Mouse (Mus musculus) stomach, embryonic 16.5 days (tissue): ENCODE data around the gene Srsf3. TPM values are rescaled to one million over a fixed set of nuclear protein-coding genes. Genes with fewer than 3 reads are reported as not detected.
A peak's percentile ranks its signal among the peaks of the same experiment; 100 is the strongest.
"Not testable (repeated sequence)": the region's sequence is repeated elsewhere in the genome, so short reads cannot be mapped to it uniquely, and the experiment has no call there.

Experiments used
- ATAC-seq: fragments of 200-750 bp; cut with Nextera tagmentation; 2 replicates; pipeline ENCODE4 v1.8.0; 2017; ENCODE audit warnings: moderate number of reproducible peaks, moderate TSS enrichment; ENCODE audit not compliant: insufficient read depth, low FRiP score
- H3K27ac ChIP-seq: fragments of 300-500 bp; sonication (generic); 2 replicates; pipeline ENCODE4 v1.5.1; 2014; ENCODE audit warnings: low read length
- H3K27me3 ChIP-seq: fragments of 300-500 bp; sonication (generic); 2 replicates; pipeline ENCODE4 v1.6.1; 2014; ENCODE audit warnings: low read length, control low read depth, mixed read lengths; ENCODE audit not compliant: control insufficient read depth, insufficient read depth
- H3K36me3 ChIP-seq: fragments of 300-500 bp; sonication (generic); 2 replicates; pipeline ENCODE4 v1.6.1; 2014; ENCODE audit warnings: low read length; ENCODE audit not compliant: control insufficient read depth, insufficient read depth
- H3K4me1 ChIP-seq: fragments of 300-500 bp; sonication (generic); 2 replicates; pipeline ENCODE4 v1.6.1; 2014; ENCODE audit warnings: low read length, control low read depth, mixed read lengths; ENCODE audit not compliant: control insufficient read depth, insufficient read depth
- H3K4me2 ChIP-seq: fragments of 300-500 bp; sonication (generic); 2 replicates; pipeline ENCODE4 v1.6.1; 2014; ENCODE audit warnings: low read depth, low read length, mixed read lengths
- H3K4me3 ChIP-seq: fragments of 300-500 bp; sonication (generic); replicated peaks from 2 replicates; pipeline ENCODE4 v1.5.1; 2014; ENCODE audit warnings: mild to moderate bottlenecking, low read length
- H3K9ac ChIP-seq: fragments of 300-500 bp; sonication (generic); 2 replicates; pipeline ENCODE4 v1.6.1; 2014; ENCODE audit warnings: low read length
- H3K9me3 ChIP-seq: fragments of 300-500 bp; sonication (generic); replicated peaks from 2 replicates; pipeline ENCODE4 v1.6.1; 2016; ENCODE audit warnings: low read length, control low read depth; ENCODE audit not compliant: control insufficient read depth
- WGBS: fragments of 180-500 bp; shearing (Covaris S2); extraction: QIAGEN DNeasy Blood & Tissue Kit; methylation state at CpG from one replicate; pipeline ENCODE4 v1.1.7; 2014; 5-methylcytosine and 5-hydroxymethylcytosine counted together
- polyA plus RNA-seq: library from polyadenylated mRNA; unstranded; fragments of >200 nt; fragmentation: Nextera tagmentation; extraction: Ambion mirVana; gene quantifications from 2 replicates; pipeline ENCODE4 v1.2.1, GENCODE M21; 2015

The Srsf3 gene
- polyA plus RNA-seq, 1 experiment from 2014 or later = 477 TPM

GRCm38 (mm10) chr17:29024047-29024892, 8.2 kb upstream of the Srsf3 start:
- WGBS = 62% methylated on average over 22 of the region's 22 CpGs
- H3K27me3 ChIP-seq = no peaks in the 10 kb centered on the region
- peaks cover 29% of the 10 kb centered on the region for H3K4me1 ChIP-seq
- H3K36me3 ChIP-seq = no peaks in the 10 kb centered on the region
- no peaks in the 10 kb centered on the region for H3K9me3 ChIP-seq
- ATAC-seq = no peak
- H3K27ac ChIP-seq = peak overlapping the region; percentile 79
- peak overlapping the region; percentile 34 for H3K4me2 ChIP-seq
- peak overlapping the region; percentile 31 for H3K9ac ChIP-seq
- H3K4me3 ChIP-seq = no peak overlapping the region

- 0 out of 2 replicates have a peak overlapping the region, but pooled peaks have one; percentile 5 for H3K4me3 ChIP-seq
- peak; percentile 69 for ATAC-seq
- peak overlapping the region; percentile 31 for H3K9ac ChIP-seq
- H3K4me1 ChIP-seq = peaks cover 29% of the 10 kb centered on the region
- H3K27ac ChIP-seq = peak overlapping the region; percentile 79
- no peaks in the 10 kb centered on the region for H3K9me3 ChIP-seq
- no peaks in the 10 kb centered on the region for H3K27me3 ChIP-seq
- peak overlapping the region; percentile 34 for H3K4me2 ChIP-seq
- WGBS = 14% methylated on average over 10 of the region's 10 CpGs
- no peaks in the 10 kb centered on the region for H3K36me3 ChIP-seq
Measured at GRCm38 (mm10) chr17:29024896-29025565, 7.4 kb upstream of the Srsf3 start.

GRCm38 (mm10) chr17:29026652-29027356, 5.6 kb upstream of the Srsf3 start:
- Histone ChIP-seq H3K27me3 (no peaks in the 10 kb centered on the region), H3K36me3 (no peaks in the 10 kb centered on the region), H3K4me1 (peaks cover 36% of the 10 kb centered on the region), H3K9me3 (no peaks in the 10 kb centered on the region), H3K9ac (peak overlapping the region; percentile 21; the same call in 1 of the 2 replicates), H3K27ac (peak overlapping the region; percentile 89), H3K4me2 (peak overlapping the region; percentile 9; the same call in 1 of the 2 replicates), H3K4me3 (no peak overlapping the region)
- 39% methylated on average over 5 of the region's 5 CpGs for WGBS
- ATAC-seq = peak; percentile 70

- no peak overlapping the region for H3K4me3 ChIP-seq
- no peak overlapping the region for H3K4me2 ChIP-seq
- no peak overlapping the region for H3K9ac ChIP-seq
- ATAC-seq = no peak
- peaks cover 27% of the 10 kb centered on the region for H3K4me1 ChIP-seq
- 86% methylated on average over 6 of the region's 6 CpGs for WGBS
- no peaks in the 10 kb centered on the region for H3K36me3 ChIP-seq
- no peaks in the 10 kb centered on the region for H3K9me3 ChIP-seq
- H3K27ac ChIP-seq = no peak overlapping the region
- no peaks in the 10 kb centered on the region for H3K27me3 ChIP-seq
Measured at GRCm38 (mm10) chr17:29030321-29031034, 1.9 kb upstream of the Srsf3 start.

- 53% methylated on average over 7 of the region's 7 CpGs for WGBS
- ATAC-seq, H3K9me3 ChIP-seq, H3K36me3 ChIP-seq, H3K27me3 ChIP-seq: not testable (repeated sequence)
- Histone ChIP-seq H3K9ac (peak overlapping the region; percentile 98), H3K4me2 (peak overlapping the region; percentile 85), H3K4me3 (peak overlapping the region; percentile 72), H3K4me1 (peaks cover 23% of the 10 kb centered on the region), H3K27ac (peak overlapping the region; percentile 100)
Measured at GRCm38 (mm10) chr17:29031085-29031711, 1.2 kb upstream of the Srsf3 start.

- peak overlapping the region; percentile 72 for H3K4me3 ChIP-seq
- WGBS = under 1% methylated on average over 26 of the region's 26 CpGs
- no peaks in the 10 kb centered on the region for H3K27me3 ChIP-seq
- H3K36me3 ChIP-seq = peaks cover 7% of the 10 kb centered on the region
- peak overlapping the region; percentile 100 for H3K27ac ChIP-seq
- H3K9me3 ChIP-seq = no peaks in the 10 kb centered on the region
- ATAC-seq = no peak; the same call in 1 of the 2 replicates
- H3K4me2 ChIP-seq = peak overlapping the region; percentile 85
- H3K4me1 ChIP-seq = peaks cover 22% of the 10 kb centered on the region
- peak overlapping the region; percentile 98 for H3K9ac ChIP-seq
Measured at GRCm38 (mm10) chr17:29031771-29032273, 606 bp upstream of the Srsf3 start.

GRCm38 (mm10) chr17:29033569-29034061, 1.2 kb downstream of the Srsf3 start:
- no peak for ATAC-seq
- Histone ChIP-seq H3K36me3 (peaks cover 13% of the 10 kb centered on the region), H3K9ac (peak overlapping the region; percentile 97), H3K4me1 (peaks cover 24% of the 10 kb centered on the region), H3K27me3 (no peaks in the 10 kb centered on the region), H3K27ac (peak overlapping the region; percentile 100), H3K4me3 (peak overlapping the region; percentile 72), H3K4me2 (peak overlapping the region; percentile 83), H3K9me3 (no peaks in the 10 kb centered on the region)
- WGBS = 0% methylated on average over 6 of the region's 6 CpGs

- ATAC-seq = no peak
- H3K36me3 ChIP-seq = peaks cover 14% of the 10 kb centered on the region
- peak overlapping the region; percentile 72 for H3K4me3 ChIP-seq
- no peaks in the 10 kb centered on the region for H3K27me3 ChIP-seq
- H3K9ac ChIP-seq = peak overlapping the region; percentile 97
- H3K4me2 ChIP-seq = peak overlapping the region; percentile 83
- no peaks in the 10 kb centered on the region for H3K9me3 ChIP-seq
- H3K27ac ChIP-seq = no peak overlapping the region
- peaks cover 24% of the 10 kb centered on the region for H3K4me1 ChIP-seq
Measured at GRCm38 (mm10) chr17:29034264-29034663, 1.8 kb downstream of the Srsf3 start.
